ENCODE assay signal across 9 mouse cellular contexts in the genomic region with DNA sequence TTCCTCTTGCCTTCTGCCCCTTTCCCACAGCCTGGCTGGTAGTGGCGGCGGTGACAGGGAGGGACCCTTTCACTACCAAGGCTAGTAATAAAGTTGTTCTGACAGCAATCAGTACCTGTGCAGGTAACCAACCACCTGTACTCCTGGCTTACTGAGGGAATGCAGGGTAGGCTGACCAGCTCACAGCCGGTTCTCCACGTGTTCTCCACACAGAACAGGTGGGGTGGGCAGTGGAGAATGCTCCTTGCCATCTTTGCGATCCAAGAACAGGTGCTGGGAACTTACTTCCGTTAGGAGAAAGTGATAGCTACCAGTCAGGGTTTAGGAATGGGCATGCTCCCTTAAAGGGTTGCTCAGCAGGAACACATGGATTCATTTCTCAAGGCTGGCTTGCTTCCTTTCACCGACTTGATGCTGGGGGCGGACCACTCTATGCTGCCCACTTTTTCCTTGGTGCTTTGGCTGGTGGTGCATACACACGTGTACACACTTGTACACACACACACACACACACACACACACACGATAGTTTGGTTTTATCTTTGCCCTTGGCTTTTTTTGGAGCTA. TPM values are rescaled to one million over a fixed set of nuclear protein-coding genes. Genes with fewer than 3 reads are reported as not detected.
DNase-seq lines count a peak whose midpoint lies in the region; ATAC-seq and TF ChIP-seq lines count a peak whose summit lies in the region.
"Had no signal": no experiment of that assay in that cellular context is flagged by ENCODE, and none has a peak within 500 bp of the region (broad histone marks: within the 10 kb centered on the region; RNA-seq: fewer than 3 reads in every experiment).

No protein-coding gene starts in this region.

- H3K27ac ChIP-seq in thymus, adult 2 months (ENCODE audit: control insufficient read depth, insufficient read depth, low read length), result no peak overlapping the region

- no peaks in the 10 kb centered on the region for H3K4me1 ChIP-seq in thymus, adult 2 months (replicated peaks; ENCODE audit: control insufficient read depth, insufficient read depth, low read length)

- H3K27me3 ChIP-seq in thymus, adult 2 months (ENCODE audit: control insufficient read depth, insufficient read depth, low read length), result no peaks in the 10 kb centered on the region; the same call in 1 of the 2 replicates

- no peaks in the 10 kb centered on the region for H3K36me3 ChIP-seq in thymus, adult 2 months (ENCODE audit: control insufficient read depth, insufficient read depth, low read length)

- TF ChIP-seq CTCF in thymus, adult 2 months (IDR thresholded peaks at IDR 0.05; ENCODE audit: borderline replicate concordance, control insufficient read depth, extremely low read depth, insufficient read depth, low read length, poor library complexity), result no peak

- ATAC-seq in frontal cortex, adult (ENCODE audit: low TSS enrichment), result peak; percentile 5; the same call in 1 of the 2 replicates

- intact Hi-C loops in left cerebral cortex, postnatal 36 days (cut with DNase I), result loop anchor here (10.0 kb wide), 1 partner anchor 524 kb away; no protein-coding TSS in a partner anchor

- WGBS in thymus, adult 2 months, result 27% methylated on average over 10 of the region's 10 CpGs

- H3K4me3 ChIP-seq in thymus, adult 2 months (ENCODE audit: control insufficient read depth, insufficient read depth, low read length), result peak overlapping the region; percentile 18; the same call in 1 of the 2 replicates

- no peak for TF ChIP-seq POLR2A in thymus, adult 2 months (IDR thresholded peaks at IDR 0.05; ENCODE audit: control insufficient read depth, extremely low read depth, insufficient read depth, low read length, poor library complexity)

- no peak for DNase-seq in frontal cortex, postnatal 10 days (ENCODE audit: low spot score in 2 of 2)
- no peak for DNase-seq in thymus, adult 2 months
- DNase-seq in thymus, postnatal 36 days, result no peak
- DNase-seq in left cerebral cortex, postnatal 36 days (ENCODE audit: low spot score in 2 of 2), result peak; percentile 23 to 28
- DNase-seq in naive thymus-derived CD4-positive, alpha-beta T cell, adult 2 months (ENCODE audit: low read depth), result peak; percentile 2
- DNase-seq in adrenal gland, adult 18-20 months (ENCODE audit: low spot score in 2 of 2), result no peak
- no peak for DNase-seq in retina, embryonic 14.5 days (ENCODE audit: low spot score)

RNA-seq across cellular contexts. Expression of gene Slc24a3, which starts 0.9 kb away (rescaled TPM):
- 2.7 and 3.7 TPM in 2 replicates for polyA plus RNA-seq in thymus, adult 2 months (2012; rRNA removed)
- 100 to 1,000 TPM; 117 to 120 TPM for total RNA-seq in left cerebral cortex, postnatal 36 days (2021)
- total RNA-seq in adrenal gland, adult 18-20 months (2021), result 10 to 100 TPM; 29.4 to 52.4 TPM
- total RNA-seq: CH12.LX had no signal

Comparison
In these comparisons a context has a peak if more than half of its experiments do, and no peak if none do; other contexts are left out.
1. DNase-seq: peak in left cerebral cortex, postnatal 36 days (2 of 2) and naive thymus-derived CD4-positive, alpha-beta T cell, adult 2 months (single experiment); none in frontal cortex, postnatal 10 days (0 of 2), thymus, adult 2 months (single experiment), thymus, postnatal 36 days (0 of 2), adrenal gland, adult 18-20 months (0 of 2) and retina, embryonic 14.5 days (single experiment).